ENCODE assay signal across 9 mouse cellular contexts in genomic region chr6:128436356-128437005, GRCm38 (mm10). TPM values are rescaled to one million over a fixed set of nuclear protein-coding genes. Genes with fewer than 3 reads are reported as not detected.
A peak's percentile ranks its signal among the peaks of the same experiment; 100 is the strongest.
DNase-seq lines count a peak whose midpoint lies in the region; ATAC-seq and TF ChIP-seq lines count a peak whose summit lies in the region.
"Had no signal": no experiment of that assay in that cellular context is flagged by ENCODE, and none has a peak within 500 bp of the region (broad histone marks: within the 10 kb centered on the region; RNA-seq: fewer than 3 reads in every experiment).

No protein-coding gene starts in this region.

- no peak overlapping the region for H3K4me3 ChIP-seq in lung, postnatal 0 days (ENCODE audit: low read depth, low read length)
- peak overlapping the region; percentile 98 for H3K4me3 ChIP-seq in forebrain, embryonic 15.5 days
- H3K4me3 ChIP-seq in limb, embryonic 14.5 days (replicated peaks; ENCODE audit: low read length) = peak overlapping the region; percentile 96
- peak overlapping the region; percentile 96 for H3K4me3 ChIP-seq in stomach, embryonic 14.5 days (ENCODE audit: low read depth, low read length)

- no peak for TF ChIP-seq CTCF in lung, postnatal 0 days (IDR thresholded peaks at IDR 0.05)

- H3K27ac ChIP-seq in lung, postnatal 0 days (ENCODE audit: low read length) = no peak overlapping the region
- no peak overlapping the region for H3K27ac ChIP-seq in forebrain, embryonic 15.5 days (replicated peaks)
- H3K27ac ChIP-seq in limb, embryonic 14.5 days (replicated peaks; ENCODE audit: low read depth, low read length) = no peak overlapping the region
- no peak overlapping the region for H3K27ac ChIP-seq in stomach, embryonic 14.5 days (ENCODE audit: low read length)

- no peak for TF ChIP-seq POLR2A in limb, embryonic 14.5 days (IDR thresholded peaks at IDR 0.05; ENCODE audit: borderline replicate concordance, extremely low read depth, insufficient read depth, insufficient read length)

- no peak for TF ChIP-seq EP300 in lung, postnatal 0 days (IDR thresholded peaks at IDR 0.05)

- no peaks in the 10 kb centered on the region for H3K27me3 ChIP-seq in lung, postnatal 0 days (replicated peaks; ENCODE audit: insufficient read depth, low read length)
- no peaks in the 10 kb centered on the region for H3K27me3 ChIP-seq in forebrain, embryonic 15.5 days
- no peaks in the 10 kb centered on the region for H3K27me3 ChIP-seq in limb, embryonic 14.5 days (ENCODE audit: control insufficient read depth, insufficient read depth, low read length)
- H3K27me3 ChIP-seq in stomach, embryonic 14.5 days (ENCODE audit: control insufficient read depth, insufficient read depth, low read length) = no peaks in the 10 kb centered on the region

- no peak overlapping the region for H3K9ac ChIP-seq in lung, postnatal 0 days (replicated peaks; ENCODE audit: low read depth)
- H3K9ac ChIP-seq in forebrain, embryonic 15.5 days (replicated peaks) = peak overlapping the region; percentile 98
- H3K9ac ChIP-seq in limb, embryonic 14.5 days (ENCODE audit: low read depth, low read length, severe bottlenecking) = peak overlapping the region; percentile 94
- H3K9ac ChIP-seq in stomach, embryonic 14.5 days (replicated peaks; ENCODE audit: low read depth, low read length) = no peak overlapping the region

- DNase-seq in lung, postnatal 0 days (ENCODE audit: low spot score) = no peak
- no peak for DNase-seq in lung, postnatal 14 days
- no peak for DNase-seq in limb, embryonic 14.5 days (ENCODE audit: low spot score)
- no peak for DNase-seq in right cerebral cortex, postnatal 4 days
- no peak for DNase-seq in urinary bladder, postnatal 14 days (ENCODE audit: low spot score)
- no peak for DNase-seq in spleen, adult 12 weeks (ENCODE audit: low spot score)
- DNase-seq: right cerebral cortex, adult 18-20 months had no signal

- peaks cover 12% of the 10 kb centered on the region; the same call in 1 of the 2 replicates for H3K4me1 ChIP-seq in lung, postnatal 0 days (ENCODE audit: insufficient read depth, low read depth, low read length)
- peaks cover 17% of the 10 kb centered on the region for H3K4me1 ChIP-seq in forebrain, embryonic 15.5 days
- peaks cover 15% of the 10 kb centered on the region for H3K4me1 ChIP-seq in limb, embryonic 14.5 days (ENCODE audit: control insufficient read depth, insufficient read depth, low read length)
- peaks cover 9% of the 10 kb centered on the region for H3K4me1 ChIP-seq in stomach, embryonic 14.5 days (ENCODE audit: control insufficient read depth, insufficient read depth, low read length)

- peaks cover 26% of the 10 kb centered on the region for H3K36me3 ChIP-seq in lung, postnatal 0 days (ENCODE audit: insufficient read depth, low read length)
- H3K36me3 ChIP-seq in forebrain, embryonic 15.5 days = peaks cover 45% of the 10 kb centered on the region
- H3K36me3 ChIP-seq in limb, embryonic 14.5 days (ENCODE audit: control insufficient read depth, insufficient read depth, low read length) = peaks cover 50% of the 10 kb centered on the region
- peaks cover 44% of the 10 kb centered on the region for H3K36me3 ChIP-seq in stomach, embryonic 14.5 days (ENCODE audit: control insufficient read depth, insufficient read depth, low read length)

- H3K4me2 ChIP-seq in lung, postnatal 0 days (replicated peaks; ENCODE audit: low read depth, low read length) = peak overlapping the region; percentile 92
- H3K4me2 ChIP-seq in forebrain, embryonic 15.5 days (replicated peaks) = peak overlapping the region; percentile 46
- H3K4me2 ChIP-seq in limb, embryonic 14.5 days (replicated peaks; ENCODE audit: low read depth, low read length, severe bottlenecking) = peak overlapping the region; percentile 81
- peak overlapping the region; percentile 73 for H3K4me2 ChIP-seq in stomach, embryonic 14.5 days (replicated peaks; ENCODE audit: low read depth, low read length)

- no peaks in the 10 kb centered on the region for H3K9me3 ChIP-seq in lung, postnatal 0 days (ENCODE audit: low read length)
- no peaks in the 10 kb centered on the region for H3K9me3 ChIP-seq in forebrain, embryonic 15.5 days
- no peaks in the 10 kb centered on the region for H3K9me3 ChIP-seq in limb, embryonic 14.5 days (ENCODE audit: control insufficient read depth, low read length)
- no peaks in the 10 kb centered on the region for H3K9me3 ChIP-seq in stomach, embryonic 14.5 days (ENCODE audit: control insufficient read depth, low read depth, low read length)

- WGBS in lung, postnatal 0 days = 82% methylated on average over 8 of the region's 8 CpGs
- WGBS in forebrain, embryonic 15.5 days = 83% methylated on average over 8 of the region's 8 CpGs
- 92% methylated on average over 8 of the region's 8 CpGs for WGBS in limb, embryonic 14.5 days
- WGBS in stomach, embryonic 14.5 days = 86% methylated on average over 8 of the region's 8 CpGs

- no peak for ATAC-seq in lung, postnatal 0 days
- no peak for ATAC-seq in forebrain, embryonic 15.5 days (replicated peaks)
- ATAC-seq in limb, embryonic 14.5 days (ENCODE audit: low FRiP score, low read depth) = no peak
- ATAC-seq in stomach, embryonic 14.5 days (ENCODE audit: insufficient number of reproducible peaks, insufficient read depth, low FRiP score, low read depth) = no peak

RNA-seq across cellular contexts. Expression of gene Fkbp4, which starts 2.0 kb away (rescaled TPM):
- 156 and 165 TPM in 2 replicates for polyA plus RNA-seq in lung, postnatal 0 days (2015; fragmentation: Nextera tagmentation; extraction: Ambion mirVana)
- 431 and 436 TPM in 2 replicates for polyA plus RNA-seq in forebrain, embryonic 15.5 days (2015; fragmentation: Nextera tagmentation; extraction: Ambion mirVana)
- polyA plus RNA-seq in limb, embryonic 14.5 days (2012; rRNA removed) = 187 and 227 TPM in 2 replicates
- 297 and 306 TPM in 2 replicates for polyA plus RNA-seq in limb, embryonic 14.5 days (2014; fragmentation: Nextera tagmentation; extraction: Ambion mirVana)
- polyA plus RNA-seq in stomach, embryonic 14.5 days (2014; fragmentation: Nextera tagmentation; extraction: Ambion mirVana) = 392 and 413 TPM in 2 replicates

RNA-seq across cellular contexts. Expression of gene Itfg2, which starts 11.8 kb away (rescaled TPM):
- 16.4 and 19.8 TPM in 2 replicates for polyA plus RNA-seq in lung, postnatal 0 days (2015; fragmentation: Nextera tagmentation; extraction: Ambion mirVana)
- 35.5 and 40.5 TPM in 2 replicates for polyA plus RNA-seq in forebrain, embryonic 15.5 days (2015; fragmentation: Nextera tagmentation; extraction: Ambion mirVana)
- 34.5 and 41.5 TPM in 2 replicates for polyA plus RNA-seq in limb, embryonic 14.5 days (2012; rRNA removed)
- polyA plus RNA-seq in limb, embryonic 14.5 days (2014; fragmentation: Nextera tagmentation; extraction: Ambion mirVana) = 29.0 and 32.1 TPM in 2 replicates
- 33.4 and 39.0 TPM in 2 replicates for polyA plus RNA-seq in stomach, embryonic 14.5 days (2014; fragmentation: Nextera tagmentation; extraction: Ambion mirVana)

RNA-seq across cellular contexts. Expression of gene Nrip2, which starts 37.4 kb away (rescaled TPM):
- 1.0 and 1.2 TPM in 2 replicates for polyA plus RNA-seq in lung, postnatal 0 days (2015; fragmentation: Nextera tagmentation; extraction: Ambion mirVana)
- polyA plus RNA-seq in forebrain, embryonic 15.5 days (2015; fragmentation: Nextera tagmentation; extraction: Ambion mirVana) = 5.0 and 5.7 TPM in 2 replicates
- 5.7 and 6.2 TPM in 2 replicates for polyA plus RNA-seq in limb, embryonic 14.5 days (2012; rRNA removed)
- polyA plus RNA-seq in limb, embryonic 14.5 days (2014; fragmentation: Nextera tagmentation; extraction: Ambion mirVana) = 7.0 and 8.3 TPM in 2 replicates
- 5.8 and 7.4 TPM in 2 replicates for polyA plus RNA-seq in stomach, embryonic 14.5 days (2014; fragmentation: Nextera tagmentation; extraction: Ambion mirVana)

Comparison
In these comparisons a context has a peak if more than half of its experiments do, and no peak if none do; other contexts are left out.
1. H3K9ac ChIP-seq: peak in forebrain, embryonic 15.5 days (single experiment) and limb, embryonic 14.5 days (single experiment); none in lung, postnatal 0 days (single experiment) and stomach, embryonic 14.5 days (single experiment).
2. Peak in every context shown above with its lines, with median percentiles within 50 percentile points of each other: H3K4me2 ChIP-seq.